Mouse (Mus musculus) right cerebral cortex, postnatal 14 days (tissue): ENCODE measurements at regions not wholly inside any gene's neighbourhood (a gene's known extent, or its start where the extent isn't known, plus 50 kb on each side); places are given as distances from the start of the nearest gene placed in this dataset.

Source experiments
- DNase-seq: peaks from one replicate; pipeline ENCODE4 v3.0.0; 2022

DNA sequence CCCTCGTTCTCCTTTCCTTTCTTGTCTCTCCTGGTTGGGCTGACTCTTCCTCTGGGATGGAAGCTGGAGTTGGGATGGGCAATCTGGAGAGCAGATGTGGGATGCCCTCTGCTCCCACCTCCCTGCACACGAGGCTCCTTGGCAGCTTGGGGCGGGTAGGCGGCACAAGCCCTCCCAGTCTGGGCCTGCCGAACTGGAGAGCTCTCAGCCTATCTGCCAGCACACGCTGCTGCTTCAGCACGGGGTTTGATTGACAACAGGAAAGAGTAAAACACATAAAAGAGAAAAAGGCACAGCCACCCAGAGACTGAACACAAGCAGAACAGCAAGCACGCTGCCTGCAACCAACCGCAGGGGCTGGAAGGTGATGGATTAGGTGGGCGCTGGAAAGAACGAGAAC, 121.9 kb upstream of the Pja1 start:
- DNase-seq = no peak

DNA sequence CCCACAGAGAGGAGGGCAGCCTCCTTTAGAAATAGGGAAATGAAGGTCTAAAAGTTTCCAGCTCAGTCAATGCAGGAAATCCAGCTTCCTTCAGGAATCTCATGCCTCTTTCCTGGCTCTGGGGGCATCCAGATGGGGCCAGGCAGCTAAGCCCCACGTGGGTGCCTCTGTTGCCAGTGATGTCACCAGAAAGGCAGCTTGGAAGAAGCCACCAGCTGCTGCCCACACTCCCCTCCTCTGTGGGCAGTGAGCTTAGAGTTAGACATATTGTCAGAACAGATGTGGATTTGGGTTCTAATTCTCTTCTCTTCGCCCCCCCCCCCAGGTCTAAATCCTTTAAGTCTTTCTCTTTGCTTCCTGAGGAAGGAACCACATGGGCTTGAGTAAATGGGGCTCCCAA, 116.2 kb upstream of the Pja1 start:
- DNase-seq = no peak

DNA sequence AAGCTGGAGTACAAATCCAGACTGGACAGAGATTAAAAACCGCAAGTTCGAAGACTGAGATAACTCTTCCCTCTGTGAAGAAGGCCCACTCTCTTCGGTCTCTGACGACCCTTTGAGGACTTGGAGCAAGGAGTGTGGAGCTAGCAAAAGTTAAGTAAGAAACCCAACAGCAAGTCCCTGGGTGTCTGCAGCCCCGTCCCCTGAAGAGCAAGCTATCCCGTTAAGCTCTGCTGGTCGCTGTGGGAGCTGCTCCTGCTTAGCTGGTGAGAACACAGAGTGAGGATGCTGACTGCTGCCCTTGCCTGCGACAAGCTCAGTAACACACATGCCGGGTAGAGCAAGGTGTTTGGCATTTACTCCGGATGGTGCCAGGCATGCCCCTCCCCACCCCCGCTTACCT, 115.2 kb upstream of the Pja1 start:
- no peak for DNase-seq

DNA sequence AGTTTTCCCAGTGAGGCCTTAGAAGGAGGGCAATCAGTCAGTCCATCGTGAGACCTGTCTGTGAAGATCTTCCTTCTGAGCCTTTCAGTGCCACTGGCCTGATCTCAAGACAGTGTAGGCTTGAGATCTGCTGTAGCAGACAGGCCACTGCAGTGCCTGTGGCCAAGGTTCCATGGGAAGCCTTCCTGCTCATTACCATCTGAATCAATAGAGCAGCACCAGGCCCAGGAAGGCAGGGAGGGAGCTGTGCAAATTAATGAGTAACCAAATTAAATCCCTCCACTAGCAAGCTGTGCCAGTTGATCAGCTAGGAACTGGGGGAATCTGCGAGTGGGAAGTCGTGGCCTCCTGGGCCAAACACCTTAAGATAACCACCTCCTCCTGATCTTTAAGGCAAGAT, 114.6 kb upstream of the Pja1 start:
- no peak for DNase-seq

DNA sequence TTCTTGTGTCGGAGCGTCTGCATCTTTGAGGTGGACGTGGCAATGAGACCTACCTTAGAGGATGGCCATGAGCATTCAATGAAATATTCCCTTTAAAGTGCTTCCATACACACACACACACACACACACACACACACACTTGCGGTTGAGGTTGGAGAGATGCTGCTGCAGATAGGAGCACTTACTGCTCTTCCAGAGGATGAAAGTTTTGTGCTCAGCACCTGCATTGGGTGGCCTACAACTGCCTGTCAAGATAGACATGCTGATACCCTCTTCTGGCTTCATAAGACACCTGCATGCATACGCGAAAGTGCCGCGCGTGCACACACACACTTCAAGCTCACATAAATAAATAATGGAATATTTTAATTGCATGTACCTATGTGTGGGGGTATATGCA, 111.5 kb upstream of the Pja1 start:
- DNase-seq = no peak

DNA sequence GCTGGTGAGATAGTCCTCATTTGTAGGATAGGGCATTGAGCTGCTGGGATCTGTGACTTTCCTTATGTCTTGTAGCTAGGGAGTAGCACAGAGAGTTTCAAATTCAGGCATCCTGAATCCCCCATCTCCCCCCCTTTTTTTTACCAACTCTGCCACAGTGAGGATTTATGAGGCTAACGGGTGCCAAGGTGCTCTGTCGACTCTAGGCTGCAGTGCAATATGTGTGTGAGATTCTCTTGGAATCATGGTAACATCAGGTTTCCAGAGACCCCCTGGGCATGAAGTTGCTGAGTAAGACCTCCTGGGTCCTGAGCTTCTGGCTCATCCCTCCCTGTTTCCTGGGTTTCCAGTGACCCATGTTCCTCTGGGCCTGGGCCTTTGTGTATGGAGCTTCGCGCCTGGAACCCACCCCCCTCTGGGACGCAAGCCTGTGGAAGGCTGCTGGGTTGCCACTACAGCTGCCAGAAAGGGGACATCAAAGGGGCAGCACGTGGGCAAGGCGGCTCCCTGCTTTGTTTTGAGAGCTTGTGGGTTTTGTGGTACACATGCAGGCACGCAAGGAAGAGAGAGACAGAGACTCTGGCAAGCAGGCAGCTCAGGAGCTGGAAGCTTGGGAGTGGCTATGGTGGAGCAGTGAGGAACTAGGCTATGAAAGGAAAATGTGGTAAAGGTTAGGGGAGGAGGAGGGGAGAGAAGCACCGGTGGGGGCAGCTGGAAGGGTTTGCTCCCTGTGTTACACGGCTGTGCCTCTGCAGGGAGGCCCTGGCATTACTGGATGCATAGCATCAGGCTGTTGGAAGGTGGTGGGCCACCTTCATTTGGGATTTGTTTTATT, 110.8 kb upstream of the Pja1 start:
- no peak for DNase-seq

DNA sequence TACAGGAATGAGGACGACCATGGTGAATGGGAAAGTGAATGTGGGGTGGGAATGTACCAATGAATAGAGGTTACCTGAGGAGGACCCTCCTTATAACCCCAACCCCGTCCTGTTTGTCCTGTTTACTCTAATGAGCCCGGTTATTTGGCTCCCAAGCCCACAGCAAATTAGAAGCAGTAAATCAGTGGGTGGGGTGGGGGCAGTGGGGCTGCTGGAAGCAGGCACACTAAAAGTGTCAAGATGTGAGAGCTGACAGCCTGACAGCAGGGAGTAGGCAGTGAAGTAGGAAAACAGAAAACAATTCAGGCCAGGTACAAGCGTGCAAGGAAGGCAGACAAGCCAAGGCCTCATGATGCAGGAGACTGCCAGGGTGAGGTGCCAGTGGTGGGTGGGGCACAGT, 108.1 kb upstream of the Pja1 start:
- DNase-seq = no peak

DNA sequence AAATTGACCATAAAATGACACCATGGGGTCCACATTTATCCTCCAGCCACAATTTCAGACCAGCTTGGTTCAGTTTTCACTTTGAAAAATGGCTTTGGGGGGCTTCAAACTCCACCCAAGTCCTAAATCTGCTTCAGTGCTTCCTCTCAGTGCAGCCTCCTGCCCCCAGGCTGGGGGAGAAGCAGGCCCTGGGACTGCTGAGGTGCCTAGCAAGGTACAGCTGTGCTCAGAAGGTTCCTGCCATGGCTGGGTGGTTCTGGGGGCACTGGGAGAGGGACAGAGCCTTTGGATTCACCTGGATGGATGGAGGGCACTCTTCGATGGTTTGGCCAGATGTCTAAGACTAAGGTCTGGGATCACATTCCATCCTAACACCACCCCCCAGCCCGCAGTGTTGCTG, 107.7 kb upstream of the Pja1 start:
- no peak for DNase-seq

DNA sequence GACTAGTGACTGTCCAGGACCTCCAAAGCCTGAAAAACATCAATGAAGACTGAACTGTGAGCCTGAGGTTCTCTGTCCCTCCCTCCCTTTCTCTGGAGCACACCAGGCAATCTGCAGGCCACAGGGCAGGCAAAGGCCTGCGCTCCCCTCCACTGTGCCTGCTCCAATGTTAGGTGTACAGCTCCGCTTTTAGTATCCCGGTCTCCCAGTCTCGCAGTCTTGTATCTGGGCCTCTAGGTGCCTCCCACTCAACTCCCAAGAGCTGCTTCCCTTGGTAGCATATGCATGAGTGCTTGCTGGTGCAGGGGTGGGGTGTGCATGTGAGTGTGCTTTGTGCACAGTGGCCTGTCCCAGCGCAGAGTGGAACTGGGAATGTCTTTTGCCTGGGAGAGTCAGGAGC, 104.0 kb upstream of the Pja1 start:
- no peak for DNase-seq

DNA sequence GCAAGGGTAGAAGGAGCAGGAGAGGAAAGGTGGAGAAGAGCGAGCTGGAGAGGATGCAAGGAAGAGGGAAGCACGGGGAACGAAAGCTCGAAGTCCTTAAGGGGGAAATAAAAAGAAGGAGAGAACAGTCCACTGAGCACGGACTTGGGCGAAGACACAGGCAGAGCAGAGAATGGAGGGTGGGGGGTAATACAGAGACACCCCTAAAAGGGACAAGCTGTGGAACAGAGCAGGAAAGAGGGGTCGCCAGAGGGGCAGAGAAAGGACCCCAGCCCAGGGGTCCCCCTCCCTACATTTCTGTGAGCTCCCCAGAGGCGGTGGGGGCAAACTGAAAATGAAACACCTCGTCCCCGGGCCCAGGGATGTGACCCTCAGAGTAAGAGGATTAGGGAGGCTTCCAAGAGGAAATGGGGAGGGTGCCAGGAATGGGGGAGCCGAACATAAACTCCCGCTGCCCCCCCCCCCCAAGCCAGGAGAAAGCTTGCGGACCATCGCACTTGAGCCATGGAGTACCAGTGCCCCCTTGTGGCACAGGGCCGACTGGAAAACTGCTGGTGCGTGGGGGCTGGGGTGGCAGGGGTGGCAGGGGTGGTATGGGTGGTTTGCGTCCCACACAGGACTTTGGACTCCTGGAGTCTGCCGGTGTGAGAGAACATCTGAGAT, 103.5 kb upstream of the Pja1 start:
- DNase-seq = peak; percentile 63

DNA sequence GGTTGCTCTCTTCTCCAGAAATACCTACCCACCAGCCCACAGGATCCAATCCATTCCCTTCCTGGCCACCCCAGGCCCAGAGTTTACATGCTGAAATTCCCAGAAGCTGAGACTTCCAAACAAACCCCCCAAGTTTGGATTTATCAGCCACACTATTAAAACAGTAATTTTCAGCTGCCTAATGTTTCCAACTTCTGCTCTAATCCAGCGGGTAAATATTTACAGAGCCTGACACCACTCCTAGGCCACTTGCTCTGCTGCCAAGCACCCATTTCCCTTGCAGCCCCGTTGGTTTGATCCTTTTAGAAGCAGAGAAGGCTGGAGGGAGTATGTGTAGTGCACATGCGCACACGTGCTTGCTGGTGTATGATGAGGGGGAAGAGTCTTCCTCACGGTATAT, 99.1 kb upstream of the Pja1 start:
- no peak for DNase-seq

DNA sequence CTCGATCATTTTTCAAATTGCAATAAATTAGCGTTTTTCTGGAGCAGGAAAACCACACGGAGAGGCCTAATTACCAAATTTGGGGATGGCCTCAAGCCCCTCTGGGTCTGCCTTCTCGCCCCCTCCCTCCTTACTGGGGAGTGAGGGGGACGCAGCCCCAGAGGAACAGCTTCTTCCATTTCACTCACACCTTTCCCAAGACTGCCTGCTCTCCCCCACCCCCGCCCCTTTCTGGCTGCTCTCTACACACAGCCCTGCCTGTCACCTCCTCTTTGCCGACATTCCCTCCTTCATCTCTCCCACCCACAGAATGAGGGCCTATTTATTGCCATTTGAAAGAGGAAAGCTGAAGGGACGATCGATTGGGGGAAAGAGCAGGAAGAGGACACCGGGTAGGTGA, 97.2 kb upstream of the Pja1 start:
- DNase-seq = no peak

DNA sequence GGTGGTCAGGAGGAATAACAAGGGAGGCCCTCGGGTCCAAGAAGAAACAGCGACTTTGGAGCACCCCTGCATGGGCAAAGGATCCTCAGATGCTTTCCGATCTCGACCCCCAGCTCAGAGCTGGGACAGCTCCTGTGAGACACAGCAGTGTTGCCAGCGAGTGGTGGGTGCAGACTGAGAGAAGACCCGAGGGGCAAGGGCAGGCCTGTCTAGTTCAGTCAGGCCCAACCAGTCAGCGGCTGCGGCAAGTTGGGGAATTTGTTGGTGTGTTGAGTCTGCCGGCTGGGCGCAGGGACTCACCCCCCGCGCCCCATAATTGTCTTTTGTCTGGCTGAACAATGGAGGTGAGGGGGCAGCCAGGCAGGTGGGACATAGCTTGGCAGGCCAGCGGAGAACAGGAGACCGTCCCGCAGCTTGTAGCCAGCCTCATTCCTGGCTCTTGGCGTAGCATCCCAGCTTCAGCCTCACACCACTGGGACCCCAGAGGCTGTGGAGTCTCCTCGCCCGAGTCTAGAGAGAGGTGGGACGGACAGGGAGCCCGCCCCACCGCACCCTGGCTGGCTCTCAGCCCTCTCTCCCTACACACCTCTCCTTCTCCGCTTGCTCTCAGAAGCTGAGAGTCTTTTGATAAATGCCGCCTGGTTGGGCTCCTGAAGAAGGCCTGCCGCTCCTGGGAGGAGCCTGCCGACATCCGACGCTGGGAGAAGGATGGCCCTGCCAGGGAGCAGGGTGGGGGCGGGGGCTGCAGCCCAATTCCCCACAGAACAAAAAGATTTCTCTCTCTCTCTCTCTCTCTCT, 96.5 kb upstream of the Pja1 start:
- DNase-seq = no peak

DNA sequence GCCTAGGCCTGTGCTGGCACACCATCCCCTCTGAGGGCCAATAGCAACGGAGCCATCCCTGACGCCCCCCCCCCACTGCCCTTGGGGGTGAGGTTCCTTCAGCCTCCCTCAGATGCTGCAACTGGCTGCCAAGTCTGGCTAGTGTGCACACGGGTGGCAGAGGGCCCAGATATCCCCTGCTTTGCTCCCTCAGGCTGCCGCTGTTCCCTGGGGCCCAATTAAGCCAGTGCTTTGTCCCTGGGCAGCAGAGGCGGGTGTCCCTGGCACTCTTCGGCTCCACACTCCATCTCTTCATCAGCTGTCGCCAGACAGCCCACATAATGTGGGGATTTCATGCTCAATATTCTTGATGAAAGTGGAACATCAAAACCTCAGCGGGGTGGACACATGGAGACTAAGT, 90.9 kb upstream of the Pja1 start:
- peak; percentile 16 for DNase-seq

DNA sequence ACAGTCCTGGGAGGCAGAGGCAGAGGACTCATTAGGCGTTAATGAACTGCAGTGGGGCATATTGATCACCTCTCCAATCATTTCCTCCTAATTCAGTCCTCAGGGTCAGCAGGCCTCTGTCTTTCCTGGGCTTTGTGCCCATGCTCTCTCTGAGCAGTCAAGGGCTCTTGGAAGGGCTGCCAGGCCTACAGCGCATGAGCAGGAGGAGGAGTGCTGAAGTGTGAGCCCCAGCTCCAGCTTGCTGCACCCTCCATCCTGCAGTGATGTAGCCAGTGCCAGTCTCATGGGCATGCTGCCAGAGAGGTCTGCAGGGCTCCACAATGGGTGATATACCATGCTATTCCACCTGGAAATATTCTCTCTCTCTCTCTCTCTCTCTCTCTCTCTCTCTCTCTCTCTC, 89.6 kb upstream of the Pja1 start:
- DNase-seq = no peak

DNA sequence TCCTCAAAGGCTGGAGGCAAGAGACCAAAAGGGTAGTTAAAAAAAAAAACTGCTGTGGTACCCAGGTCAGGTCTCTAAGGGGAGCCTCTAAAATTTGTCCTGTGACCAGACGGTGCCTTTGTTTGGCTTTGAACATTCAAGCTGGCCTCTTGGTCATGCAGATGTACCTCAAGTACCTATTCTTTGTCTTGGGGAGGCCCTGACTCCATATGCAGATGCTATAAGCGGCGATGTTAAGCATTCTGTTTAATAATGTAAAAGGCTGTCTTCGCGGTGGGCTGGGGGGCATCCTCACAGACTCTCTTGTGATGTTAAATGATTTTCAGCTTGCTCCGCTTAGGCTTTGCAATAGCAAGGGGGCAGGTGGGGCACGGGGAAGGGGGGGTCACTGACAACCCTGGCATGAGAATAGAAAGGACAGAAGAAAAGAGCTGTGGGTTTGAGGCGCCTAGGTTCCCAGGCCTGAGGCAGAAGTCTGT, 85.8 kb upstream of the Pja1 start:
- DNase-seq = no peak

DNA sequence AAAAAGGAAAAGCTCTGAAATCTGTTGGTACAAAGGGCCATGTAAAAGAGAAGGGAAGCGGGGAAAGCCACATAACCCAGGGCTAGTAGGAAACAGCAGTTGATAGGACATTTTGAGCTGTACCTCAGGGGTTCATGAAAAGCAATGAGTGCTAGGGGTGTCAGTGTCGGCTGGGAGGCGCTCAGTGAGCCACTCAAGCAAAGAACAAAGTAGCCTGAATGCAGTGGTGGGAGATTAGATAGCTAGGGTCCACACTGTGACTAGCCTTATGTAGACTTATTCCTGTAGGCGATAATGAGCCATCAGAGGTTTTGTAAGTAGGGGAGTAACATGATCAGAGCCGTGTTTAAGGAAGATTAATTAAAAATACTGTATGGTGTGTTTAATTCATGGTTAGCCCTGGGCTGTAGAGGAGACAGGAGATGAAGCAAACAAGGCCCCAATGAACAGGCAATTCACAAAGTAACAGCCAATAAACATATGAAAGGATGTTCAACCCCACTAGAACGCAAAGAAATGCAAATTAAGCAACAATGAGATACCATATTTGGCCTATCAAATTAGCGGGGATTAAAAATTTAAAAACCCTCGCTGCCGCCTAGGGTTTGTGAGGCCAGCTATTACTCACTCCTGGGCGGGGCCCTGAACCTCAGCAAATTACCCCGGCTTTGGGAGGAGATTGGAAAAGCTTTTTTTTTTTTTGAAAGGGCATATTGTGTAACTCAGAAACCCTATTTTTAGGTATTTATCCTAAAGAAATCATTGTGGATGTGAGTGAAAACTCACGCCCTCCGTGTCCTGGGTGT, 85.1 kb upstream of the Pja1 start:
- no peak for DNase-seq

DNA sequence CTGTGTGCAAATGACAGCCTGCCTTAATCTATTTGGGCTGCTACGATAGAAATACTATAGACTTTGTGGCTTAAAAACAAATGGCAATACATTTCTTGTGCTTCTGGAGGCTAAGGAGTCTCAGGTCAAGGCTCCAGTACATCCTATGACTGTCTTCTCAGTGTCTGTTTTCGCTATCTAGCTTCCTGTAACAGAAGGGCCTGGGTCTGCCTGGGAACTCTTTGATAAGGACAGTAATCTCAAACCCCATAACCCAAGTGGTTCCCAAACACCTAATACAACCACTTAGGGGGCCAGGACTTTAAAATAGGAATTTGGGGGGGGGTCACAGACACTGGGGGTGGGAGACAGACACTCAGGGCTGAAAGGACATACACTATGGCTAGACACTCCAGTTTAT, 81.7 kb upstream of the Pja1 start:
- no peak for DNase-seq

DNA sequence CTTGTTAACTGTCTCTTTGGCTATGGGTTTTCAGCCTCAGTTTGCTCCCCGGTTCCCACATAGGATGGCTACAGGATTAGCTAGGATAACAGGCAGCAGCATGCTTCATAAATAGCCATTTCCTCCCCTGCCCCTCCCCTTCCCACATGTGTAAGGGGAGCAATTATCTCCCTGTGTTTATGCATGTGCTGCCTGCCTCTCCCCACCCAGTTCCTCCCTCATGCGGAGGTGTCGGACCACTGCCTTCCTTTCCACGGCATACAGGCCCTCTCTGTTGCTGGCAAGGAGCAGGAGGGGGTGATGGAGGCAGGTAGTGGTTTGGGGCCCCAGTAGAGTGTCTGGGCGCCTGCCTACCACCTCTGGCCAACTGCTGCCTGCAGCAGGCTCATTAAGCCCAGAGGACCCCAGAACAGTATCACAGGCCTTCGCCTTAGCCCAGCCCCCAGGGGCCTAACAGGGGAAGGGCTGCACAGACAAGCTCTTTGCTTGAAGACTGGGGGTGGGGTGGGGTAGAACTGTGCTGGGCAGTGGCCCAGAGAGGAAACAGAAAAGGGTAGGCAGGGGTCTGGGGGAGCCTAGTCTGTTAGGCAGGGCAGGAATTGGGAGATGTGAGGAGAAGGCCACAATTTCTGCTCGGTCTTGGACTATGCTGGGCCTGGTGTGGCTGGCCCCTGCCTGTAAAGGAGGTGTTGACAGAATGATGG, 79.1 kb upstream of the Pja1 start:
- DNase-seq = no peak

DNA sequence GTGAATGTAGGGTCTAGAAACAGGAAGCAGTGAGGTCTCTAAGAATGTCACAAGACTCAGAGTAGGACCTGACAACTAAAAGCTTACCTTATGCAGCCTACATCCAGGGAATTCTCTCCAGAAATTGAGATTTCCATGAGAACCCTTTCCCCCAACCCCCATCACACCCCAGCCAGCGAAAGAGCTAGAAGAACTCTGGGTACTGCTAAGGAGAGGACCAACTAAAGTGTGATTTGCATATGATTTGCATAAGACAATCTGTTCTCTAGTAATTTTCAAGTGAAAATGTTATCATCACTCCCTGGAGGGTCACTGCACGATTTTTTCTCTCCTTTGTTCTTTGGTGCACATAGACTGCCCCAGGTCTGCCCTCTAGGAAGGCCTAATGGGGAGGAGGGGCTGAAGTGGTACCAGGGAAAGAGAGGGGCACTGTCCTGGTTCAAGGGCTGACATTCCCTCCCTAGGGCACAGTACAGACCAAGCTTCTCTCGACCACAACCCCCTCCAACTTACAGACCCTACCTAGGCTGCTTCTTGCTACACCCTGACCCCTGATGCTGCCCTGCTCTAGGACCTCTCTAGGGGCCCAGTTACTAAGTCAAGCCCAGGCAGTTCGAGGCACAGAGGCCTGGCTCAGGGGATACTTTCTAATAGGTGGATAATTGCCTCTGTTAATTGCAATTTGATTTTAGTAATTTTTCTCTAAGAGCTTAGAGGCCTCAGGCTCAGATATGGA, 77.4 kb upstream of the Pja1 start:
- no peak for DNase-seq

DNA sequence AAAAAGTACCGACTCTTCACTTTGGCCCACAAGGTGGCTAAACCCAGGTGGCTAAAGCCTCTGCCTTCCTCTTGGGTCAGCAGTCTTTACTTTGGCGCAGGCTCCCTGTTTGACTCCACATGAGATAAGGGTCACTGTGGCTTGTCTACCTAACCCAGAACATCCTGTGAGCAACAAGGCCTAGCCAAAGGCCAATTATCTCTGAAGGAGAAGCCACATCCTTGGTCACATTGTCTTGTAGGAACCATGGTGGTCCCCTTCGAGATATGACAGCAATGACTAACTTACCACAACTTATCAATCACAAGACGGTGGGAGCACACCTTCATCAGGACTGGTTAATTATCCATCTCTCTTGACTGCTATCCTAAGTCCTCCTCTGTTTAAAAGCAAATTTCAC, 73.3 kb upstream of the Pja1 start:
- DNase-seq = no peak

DNA sequence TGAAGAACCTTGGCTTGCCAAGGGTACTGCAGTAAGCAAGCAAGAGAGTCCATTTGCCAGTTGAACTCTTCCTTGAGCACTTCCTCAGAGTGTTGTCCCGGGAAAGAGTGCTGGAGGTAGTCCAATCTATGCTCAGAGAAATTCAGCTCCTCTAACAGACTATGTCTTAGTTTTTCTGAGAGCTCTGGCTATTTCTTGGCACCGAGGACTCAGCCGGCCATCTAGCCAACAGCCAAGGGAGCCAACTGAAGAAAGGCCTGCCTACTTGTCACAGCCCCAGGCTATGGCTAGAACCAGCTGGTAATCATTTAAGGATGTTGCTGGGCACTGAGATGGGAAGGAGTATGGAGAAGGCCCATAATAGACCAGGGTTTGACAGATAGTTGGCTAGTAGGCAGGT, 70.8 kb upstream of the Pja1 start:
- no peak for DNase-seq
